Mouse (Mus musculus): Measurements from ENCODE around the gene Pla2g12a.

DNA sequence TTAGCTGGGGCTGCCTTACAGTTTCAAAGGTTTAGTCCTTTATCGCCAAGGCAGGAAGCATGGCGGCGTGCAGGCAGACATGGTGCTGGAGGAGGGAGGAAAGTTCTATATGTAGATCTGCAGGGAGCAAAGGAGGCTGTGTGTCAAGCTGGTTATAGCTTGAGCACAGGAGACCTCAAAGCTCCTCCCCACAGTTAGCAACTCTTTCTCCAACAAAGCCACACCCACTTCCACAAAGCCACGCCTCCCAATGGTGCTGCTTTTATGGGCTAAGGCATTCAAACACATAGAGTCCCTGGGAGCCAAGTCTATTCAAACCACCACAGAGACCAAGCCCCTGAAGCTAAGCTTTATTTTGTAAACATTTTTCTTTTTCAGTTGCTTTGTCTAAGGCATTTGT, 20.5 kb downstream of the Pla2g12a start:
- TF ChIP-seq GATA1 (IDR thresholded peaks at IDR 0.05; ENCODE audit: borderline replicate concordance, low read length), result no peak
- no peak for TF ChIP-seq CTCF (IDR thresholded peaks at IDR 0.05; ENCODE audit: low read depth, low read length)
